Mouse (Mus musculus) heart, postnatal 10 days (tissue): ENCODE measurements around the gene Tapbp. TPM values are rescaled to one million over a fixed set of nuclear protein-coding genes. Genes with fewer than 3 reads are reported as not detected.
A peak's percentile ranks its signal among the peaks of the same experiment; 100 is the strongest.
"Not testable (repeated sequence)": the region's sequence is repeated elsewhere in the genome, so short reads cannot be mapped to it uniquely, and the experiment has no call there.

Experiments used
- DNase-seq, 2 experiments: peaks; one replicate each; pipeline ENCODE4 v3.0.0; 2021
- intact Hi-C: fragments of 180-260 bp; cut with DNase I; formaldehyde crosslinking; loops from one replicate; pipeline ENCODE4 v1.15.1; 2025
- total RNA-seq, 2 experiments: library from RNA; stranded (reverse); gene quantifications; 2 replicates each; pipeline ENCODE4 v1.2.3; 2021

Gene Tapbp
- total RNA-seq, 2 experiments from 2014 or later, result 85.4 to 98.6 TPM

DNA sequence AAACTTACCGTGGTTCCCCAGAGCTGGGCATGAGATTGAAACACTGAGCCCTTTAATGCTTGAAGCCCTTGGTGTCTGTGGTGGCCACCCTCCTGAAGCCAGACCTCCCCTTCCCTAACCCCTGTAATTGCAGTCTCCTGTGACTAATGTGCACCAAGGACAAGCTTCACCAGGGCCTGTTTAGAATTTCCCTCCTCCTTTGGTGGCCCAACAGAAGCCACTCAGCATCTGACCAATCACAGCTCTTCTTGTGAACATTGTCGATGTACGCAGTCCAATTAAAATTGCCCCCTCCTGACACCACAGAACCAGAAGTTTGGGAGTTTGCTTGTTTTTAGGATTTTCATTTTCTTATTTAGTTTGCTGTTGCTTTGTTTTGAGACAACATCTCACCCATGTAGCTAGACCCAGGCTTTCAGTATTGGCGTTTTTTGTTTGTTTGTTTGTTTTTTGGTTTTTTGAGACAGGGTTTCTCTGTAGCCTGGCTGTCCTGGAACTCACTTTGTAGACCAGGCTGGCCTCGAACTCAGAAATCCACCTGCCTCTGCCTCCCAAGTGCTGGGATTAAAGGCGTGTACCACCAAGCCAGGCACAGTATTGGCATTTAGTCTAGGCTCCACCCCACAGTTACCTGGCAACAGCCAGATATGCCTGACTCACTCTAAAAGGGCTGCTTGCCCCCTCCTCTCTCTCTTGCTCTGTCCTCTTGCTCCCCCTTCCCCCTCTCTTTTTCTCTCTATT is 11.6 kb upstream of the Tapbp start:
- intact Hi-C loops, DNase-seq: not testable (repeated sequence)

DNA sequence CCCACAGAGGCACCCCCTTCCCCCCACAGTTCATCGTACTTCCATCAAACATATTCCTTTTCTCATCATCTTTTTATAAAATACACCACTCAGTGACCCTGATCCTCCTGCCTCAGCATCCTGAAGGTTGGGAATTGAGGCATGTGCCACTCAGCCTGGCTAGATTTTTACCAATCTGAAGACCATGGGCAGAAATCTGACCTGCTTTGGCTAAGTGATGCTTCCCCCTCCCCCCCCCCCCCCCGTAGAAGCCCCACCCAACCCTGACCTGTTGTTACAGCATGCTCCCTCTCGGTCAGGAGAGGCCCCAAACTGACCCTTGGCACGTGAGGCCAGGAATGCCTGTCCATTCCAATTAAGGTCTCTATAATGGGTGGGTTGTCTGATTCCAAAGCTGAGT is 10.9 kb upstream of the Tapbp start, which contains the start of gene Platr17:
TSS of gene Platr17 (plus strand) at position 301 of the 400 bp plus-strand sequence.
- intact Hi-C loops, DNase-seq: not testable (repeated sequence)

DNA sequence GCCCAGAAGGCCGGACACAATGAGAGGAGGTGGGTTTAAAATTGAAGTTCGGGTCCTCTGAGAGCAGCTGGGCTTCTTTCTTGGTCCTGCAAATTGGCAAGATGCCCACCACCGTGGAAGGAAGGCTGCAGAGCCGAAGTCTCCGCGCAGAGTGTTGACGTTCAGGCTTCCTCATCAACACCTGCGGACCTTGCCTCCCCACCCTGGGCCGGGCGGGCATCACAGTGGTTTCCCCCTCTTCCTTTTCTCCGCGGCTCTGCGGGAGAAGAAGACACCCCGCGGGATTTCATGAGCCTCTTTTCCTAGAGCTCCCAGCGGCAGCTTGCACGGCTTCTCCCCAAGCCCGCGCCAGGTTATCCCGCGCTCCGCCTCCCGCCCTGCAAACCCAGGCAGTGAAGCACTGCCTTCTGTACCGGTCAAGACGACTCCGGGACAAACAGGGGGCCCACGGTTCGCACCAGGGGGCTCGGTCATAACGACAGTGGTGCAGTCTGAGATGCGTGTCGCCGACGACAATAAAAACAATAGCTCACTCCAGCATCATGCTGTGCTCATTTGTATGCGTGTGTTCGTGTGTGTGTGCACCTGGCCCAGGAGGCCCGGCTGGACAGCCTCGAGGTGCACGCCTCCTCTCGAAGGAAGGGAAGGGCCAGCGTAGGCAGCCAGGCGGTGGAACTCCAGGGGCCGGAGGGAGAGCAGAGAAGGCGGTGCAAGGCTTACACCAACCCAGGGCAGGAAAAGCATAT is 7.2 kb upstream of the Tapbp start:
- intact Hi-C loops, result no loop called here
- peak; percentile 50 to 56 for DNase-seq

DNA sequence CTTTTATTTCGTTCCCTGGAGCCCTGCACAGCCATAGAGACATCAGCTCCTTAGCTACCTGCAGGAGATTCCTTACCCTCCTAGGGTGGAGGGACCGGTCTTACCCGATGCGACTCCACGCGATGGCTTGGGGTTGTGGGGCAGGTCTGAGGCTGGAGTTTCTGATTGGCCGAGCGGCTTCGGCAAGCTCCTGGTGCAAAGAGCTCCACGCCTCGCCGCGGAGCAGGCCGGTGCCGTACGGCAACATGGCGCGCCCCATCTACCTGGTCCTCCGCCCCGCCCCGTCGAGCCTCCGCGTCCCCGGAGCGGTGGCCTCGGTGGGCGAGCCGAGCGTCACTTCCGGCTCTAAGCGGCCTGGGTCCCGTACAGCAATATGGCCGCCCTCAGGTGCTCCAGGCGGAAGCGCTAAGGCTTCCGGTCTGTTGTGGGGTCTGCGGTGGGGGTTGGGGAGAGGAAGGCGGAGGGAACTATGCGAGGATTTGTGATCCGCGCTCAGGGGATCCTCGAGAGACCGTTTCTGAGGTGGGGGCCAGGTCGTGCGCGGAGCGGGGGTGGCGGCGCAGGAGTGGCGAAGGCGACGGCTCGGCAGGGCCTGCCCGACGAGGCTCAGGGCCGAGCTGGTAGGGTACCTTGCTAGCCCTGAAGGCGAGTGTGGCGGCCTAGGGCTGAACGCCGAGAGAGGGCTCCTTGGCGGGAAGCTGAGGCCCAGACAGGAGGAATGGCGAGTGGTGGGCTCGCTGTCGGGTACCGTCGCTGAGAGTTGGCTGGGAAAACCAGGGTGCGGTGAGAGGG is 6.4 kb upstream of the Tapbp start, which contains the start of gene Daxx:
TSS of gene Daxx (plus strand) at position 338 of the 792 bp plus-strand sequence.
- peak; percentile 99 for DNase-seq
- intact Hi-C loops, result no loop called here

DNA sequence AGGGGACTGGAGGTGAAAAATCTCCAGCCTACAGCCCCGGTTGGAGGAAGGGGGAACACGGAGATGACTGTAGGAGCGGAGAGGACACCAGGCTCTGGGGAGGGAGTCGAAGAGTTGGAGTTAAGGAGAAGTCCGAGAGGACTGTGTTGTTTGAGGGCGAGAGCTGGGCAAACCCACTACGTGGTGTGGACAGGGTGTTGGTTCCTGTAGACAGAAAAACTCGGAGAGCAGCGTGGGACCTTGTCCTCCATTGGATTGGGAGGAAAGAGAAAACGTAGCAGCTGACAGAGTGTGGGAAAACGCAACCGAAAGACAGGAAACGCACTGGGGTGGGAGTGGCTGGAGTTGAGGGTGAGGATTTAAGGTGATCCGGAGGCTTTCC is 5.8 kb upstream of the Tapbp start:
- DNase-seq, result peak; percentile 65 to 66
- intact Hi-C loops, result no loop called here

DNA sequence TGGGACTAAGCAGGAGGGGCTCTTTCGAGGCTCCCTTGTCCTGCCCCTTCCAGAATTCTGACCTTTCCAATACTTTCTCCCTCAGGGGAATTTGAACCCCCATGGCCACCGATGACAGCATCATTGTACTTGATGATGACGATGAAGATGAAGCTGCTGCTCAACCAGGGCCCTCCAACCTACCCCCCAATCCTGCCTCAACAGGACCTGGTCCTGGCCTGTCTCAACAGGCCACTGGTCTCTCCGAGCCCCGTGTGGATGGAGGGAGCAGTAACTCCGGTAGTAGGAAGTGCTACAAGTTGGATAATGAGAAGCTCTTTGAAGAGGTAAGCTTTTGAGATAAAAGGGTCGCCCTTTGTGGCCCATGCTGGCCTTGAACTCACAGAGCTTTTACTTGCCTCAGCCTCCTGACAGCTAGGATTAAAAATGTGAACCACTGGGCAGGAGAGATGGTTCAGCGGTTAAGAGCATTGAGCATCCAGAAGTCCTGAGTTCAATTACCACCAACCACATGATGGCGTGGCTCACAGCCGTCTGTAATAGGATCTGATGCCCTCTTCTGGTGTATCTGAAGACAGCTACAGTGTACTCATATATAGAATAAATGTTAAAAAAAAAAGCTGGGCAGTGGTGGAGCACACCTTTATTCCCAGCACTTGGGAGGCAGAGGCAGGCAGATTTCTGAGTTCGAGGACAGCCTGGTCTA is 5.2 kb upstream of the Tapbp start:
- intact Hi-C loops, result no loop called here
- DNase-seq, result no peak

- no peak for DNase-seq
- intact Hi-C loops, result no loop called here
Observed at GRCm38 (mm10) chr17:33911052-33911812, 4.5 kb upstream of the Tapbp start.

- intact Hi-C loops, result no loop called here
- no peak for DNase-seq
Observed at GRCm38 (mm10) chr17:33911813-33912414, 3.8 kb upstream of the Tapbp start.

- intact Hi-C loops, result no loop called here
- no peak for DNase-seq
Observed at GRCm38 (mm10) chr17:33913264-33913663, 2.4 kb upstream of the Tapbp start.

DNA sequence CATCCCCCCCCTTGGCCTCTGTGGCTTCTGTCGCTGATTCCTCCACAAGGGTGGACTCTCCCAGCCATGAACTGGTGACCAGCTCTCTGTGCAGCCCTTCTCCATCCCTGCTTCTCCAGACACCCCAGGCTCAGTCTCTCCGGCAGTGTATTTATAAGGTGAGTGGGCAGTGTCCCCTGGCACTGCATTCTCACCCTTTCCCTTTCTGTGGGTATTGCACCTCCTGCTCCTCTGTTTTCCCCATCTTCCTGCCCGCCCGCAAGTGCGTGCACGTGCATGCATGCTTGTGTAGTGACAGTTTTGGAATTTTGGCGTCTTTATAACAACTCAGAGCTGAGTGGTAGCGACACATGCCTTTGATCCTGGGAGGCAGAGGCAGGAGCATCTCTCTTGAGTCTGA is 1.8 kb upstream of the Tapbp start:
- DNase-seq, result no peak
- intact Hi-C loops, result no loop called here

- intact Hi-C loops, result no loop called here
Observed at GRCm38 (mm10) chr17:33914969-33915391, 719 bp upstream of the Tapbp start.

GRCm38 (mm10) chr17:33916294-33916693 is 595 bp downstream of the Tapbp start:
- intact Hi-C loops, result no loop called here
- DNase-seq, result peak in 1 of 2 experiments; percentile 46

More at GRCm38 (mm10) chr17:33914969-33915391, 719 bp upstream of the Tapbp start:
- no peak for DNase-seq

GRCm38 (mm10) chr17:33916847-33917655 is 1.4 kb downstream of the Tapbp start:
- no peak for DNase-seq
- intact Hi-C loops, result no loop called here

GRCm38 (mm10) chr17:33917656-33918292 is 2.1 kb downstream of the Tapbp start:
- intact Hi-C loops, result no loop called here
- DNase-seq, result no peak

DNA sequence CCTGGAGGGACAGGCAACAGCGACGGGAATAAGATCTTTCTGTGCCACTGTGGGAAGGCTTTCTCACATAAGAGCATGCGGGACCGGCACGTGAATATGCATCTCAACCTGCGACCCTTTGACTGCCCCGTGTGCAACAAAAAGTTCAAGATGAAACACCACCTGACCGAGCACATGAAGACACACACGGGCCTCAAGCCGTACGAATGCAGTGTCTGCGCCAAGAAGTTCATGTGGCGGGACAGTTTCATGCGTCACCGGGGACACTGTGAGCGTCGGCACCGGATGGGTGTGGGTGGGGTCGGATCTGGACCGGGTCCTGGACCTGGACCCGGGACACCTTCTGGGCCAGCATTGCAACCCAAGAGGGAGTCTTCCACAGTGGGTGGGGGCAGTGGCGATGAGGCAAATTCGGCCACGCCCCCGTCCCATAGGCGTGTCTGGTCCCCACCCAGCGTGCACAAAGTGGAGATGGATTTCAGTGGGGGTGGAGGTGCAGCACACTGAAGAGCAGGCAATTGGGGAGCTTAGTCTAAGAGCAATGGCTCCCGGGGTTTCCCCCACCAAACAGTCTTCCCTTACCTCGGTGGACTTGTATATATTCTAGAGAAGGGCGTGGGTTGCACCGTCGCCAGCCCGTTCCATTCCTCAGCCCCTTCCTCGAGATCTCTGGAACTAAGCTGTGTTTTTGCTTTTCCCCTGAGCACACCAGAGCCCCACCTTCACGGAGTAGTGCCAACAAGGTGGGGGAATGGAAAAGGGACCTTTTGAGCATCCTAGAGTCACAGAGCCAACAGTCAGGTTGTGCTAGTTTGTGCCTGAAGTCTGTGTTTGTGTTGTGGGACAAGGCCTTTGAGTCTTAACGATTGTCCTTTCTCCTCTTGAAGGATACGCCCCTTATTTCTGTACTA is 2.8 kb downstream of the Tapbp start:
- intact Hi-C loops, result no loop called here
- peak in 1 of 2 experiments; percentile 39 for DNase-seq

GRCm38 (mm10) chr17:33919351-33920281 is 3.9 kb downstream of the Tapbp start:
- intact Hi-C loops, result no loop called here
- peak; percentile 87 to 90 for DNase-seq
